Mouse (Mus musculus) hindbrain, embryonic 11.5 days (tissue): Measurements from ENCODE around the gene Fam71e1. TPM values are rescaled to one million over a fixed set of nuclear protein-coding genes. Genes with fewer than 3 reads are reported as not detected.

ENCODE experiments used
- ATAC-seq: fragments of 200-750 bp; cut with Nextera tagmentation; 2 replicates; pipeline ENCODE4 v1.8.0; 2017; ENCODE audit warnings: mild to moderate bottlenecking, moderate TSS enrichment, moderate library complexity; ENCODE audit not compliant: low FRiP score
- DNase-seq: peaks from one replicate; pipeline ENCODE4 v3.0.0-alpha.2; 2015; ENCODE audit warnings: low spot score
- H3K27ac ChIP-seq: fragments of 300-500 bp; sonication (generic); 2 replicates; pipeline ENCODE4 v1.5.1; 2014; ENCODE audit warnings: mild to moderate bottlenecking, low read depth, low read length
- H3K27me3 ChIP-seq: fragments of 300-500 bp; sonication (generic); 2 replicates; pipeline ENCODE4 v1.6.1; 2014; ENCODE audit warnings: mild to moderate bottlenecking, low read length, moderate library complexity, mixed read lengths; ENCODE audit not compliant: control insufficient read depth, insufficient read depth
- H3K36me3 ChIP-seq: fragments of 300-500 bp; sonication (generic); 2 replicates; pipeline ENCODE4 v1.6.1; 2014; ENCODE audit warnings: mild to moderate bottlenecking, low read length, moderate library complexity, mixed read lengths; ENCODE audit not compliant: control insufficient read depth, insufficient read depth
- H3K4me1 ChIP-seq: fragments of 300-500 bp; sonication (generic); replicated peaks from 2 replicates; pipeline ENCODE4 v1.6.1; 2014; ENCODE audit warnings: low read length, mixed read lengths; ENCODE audit not compliant: control insufficient read depth, insufficient read depth
- H3K4me2 ChIP-seq: fragments of 300-500 bp; sonication (generic); replicated peaks from 2 replicates; pipeline ENCODE4 v1.6.1; 2014; ENCODE audit warnings: mild to moderate bottlenecking, low read depth, low read length
- H3K4me3 ChIP-seq: fragments of 300-500 bp; sonication (generic); 2 replicates; pipeline ENCODE4 v1.5.1; 2014; ENCODE audit warnings: low read depth, low read length
- H3K9ac ChIP-seq: fragments of 300-500 bp; sonication (generic); 2 replicates; pipeline ENCODE4 v1.6.1; 2014; ENCODE audit warnings: low read depth, low read length
- H3K9me3 ChIP-seq: fragments of 300-500 bp; sonication (generic); 2 replicates; pipeline ENCODE4 v1.6.1; 2016; ENCODE audit warnings: low read length; ENCODE audit not compliant: control insufficient read depth
- WGBS: fragments of 180-500 bp; shearing (Covaris S2); extraction: QIAGEN DNeasy Blood & Tissue Kit; methylation state at CpG from one replicate; pipeline ENCODE4 v1.1.7; 2014; 5-methylcytosine and 5-hydroxymethylcytosine counted together
- polyA plus RNA-seq: library from polyadenylated mRNA; unstranded; fragments of >200 nt; fragmentation: Nextera tagmentation; extraction: Ambion mirVana; gene quantifications from 2 replicates; pipeline ENCODE4 v1.2.1, GENCODE M21; 2014

Gene Fam71e1
- polyA plus RNA-seq, 1 experiment from 2014 or later = 20.6 TPM

DNA sequence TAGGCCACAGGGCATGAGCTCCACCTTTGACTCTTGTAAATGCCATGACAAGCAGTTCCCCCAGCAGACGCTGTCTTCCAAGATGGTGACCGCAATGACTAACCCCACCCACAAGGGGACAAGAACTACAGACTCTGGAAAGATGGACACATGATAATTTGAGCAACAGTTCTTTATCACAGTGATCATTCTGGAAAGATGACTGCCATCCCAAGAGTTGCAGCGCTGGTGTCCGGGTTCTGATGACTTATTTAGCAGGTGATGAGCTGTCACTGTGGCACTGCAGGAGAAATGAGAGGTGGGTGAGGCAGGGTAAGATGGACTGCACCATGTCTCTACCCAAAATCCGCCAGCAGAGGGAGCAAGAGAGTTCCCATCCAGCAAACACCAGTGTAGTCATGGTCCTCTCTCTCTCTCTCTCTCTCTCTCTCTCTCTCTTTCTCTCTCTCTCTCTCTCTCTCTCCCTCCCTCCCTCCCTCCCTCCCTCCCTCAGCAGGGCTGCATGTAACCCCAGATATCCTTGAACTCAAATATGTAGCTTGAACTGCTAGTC, 5.3 kb downstream of the Fam71e1 start:
- no peak overlapping the region for H3K4me2 ChIP-seq
- no peak overlapping the region for H3K27ac ChIP-seq
- no peak overlapping the region for H3K9ac ChIP-seq
- no peaks in the 10 kb centered on the region for H3K27me3 ChIP-seq
- H3K9me3 ChIP-seq = no peaks in the 10 kb centered on the region
- no peak overlapping the region for H3K4me3 ChIP-seq
- DNase-seq (peak; percentile 81), ATAC-seq (peak; percentile 56; the same call in 1 of the 2 replicates)
- H3K4me1 ChIP-seq = no peaks in the 10 kb centered on the region
- 39% methylated on average over 5 of the region's 5 CpGs for WGBS
- H3K36me3 ChIP-seq = no peaks in the 10 kb centered on the region

DNA sequence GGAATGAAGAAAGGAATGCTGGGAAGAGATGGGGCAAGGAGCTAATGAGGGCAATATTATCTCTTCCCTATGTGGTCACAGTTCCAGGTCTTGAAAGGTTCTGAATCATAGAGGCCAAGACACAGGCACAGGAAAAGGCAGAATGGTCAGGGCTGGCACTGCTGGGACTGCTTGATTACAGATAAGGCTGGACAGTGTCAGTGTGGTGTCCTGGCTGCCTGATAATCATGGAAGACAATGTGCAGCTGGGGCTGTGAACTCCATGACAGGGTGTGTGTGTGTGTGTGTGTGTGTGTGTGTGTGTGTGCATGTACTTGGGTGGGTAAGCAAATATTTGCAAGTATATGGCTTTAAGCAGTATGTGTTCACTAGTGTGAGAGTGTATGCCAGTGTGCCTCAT, 11.1 kb downstream of the Fam71e1 start:
- H3K9ac ChIP-seq = no peak overlapping the region
- H3K9me3 ChIP-seq = no peaks in the 10 kb centered on the region
- no peaks in the 10 kb centered on the region for H3K4me1 ChIP-seq
- H3K4me3 ChIP-seq = no peak overlapping the region
- ATAC-seq = no peak
- no peak overlapping the region for H3K4me2 ChIP-seq
- no peak overlapping the region for H3K27ac ChIP-seq
- peaks cover 3% of the 10 kb centered on the region; the same call in 1 of the 2 replicates for H3K27me3 ChIP-seq
- DNase-seq = no peak
- H3K36me3 ChIP-seq = no peaks in the 10 kb centered on the region

DNA sequence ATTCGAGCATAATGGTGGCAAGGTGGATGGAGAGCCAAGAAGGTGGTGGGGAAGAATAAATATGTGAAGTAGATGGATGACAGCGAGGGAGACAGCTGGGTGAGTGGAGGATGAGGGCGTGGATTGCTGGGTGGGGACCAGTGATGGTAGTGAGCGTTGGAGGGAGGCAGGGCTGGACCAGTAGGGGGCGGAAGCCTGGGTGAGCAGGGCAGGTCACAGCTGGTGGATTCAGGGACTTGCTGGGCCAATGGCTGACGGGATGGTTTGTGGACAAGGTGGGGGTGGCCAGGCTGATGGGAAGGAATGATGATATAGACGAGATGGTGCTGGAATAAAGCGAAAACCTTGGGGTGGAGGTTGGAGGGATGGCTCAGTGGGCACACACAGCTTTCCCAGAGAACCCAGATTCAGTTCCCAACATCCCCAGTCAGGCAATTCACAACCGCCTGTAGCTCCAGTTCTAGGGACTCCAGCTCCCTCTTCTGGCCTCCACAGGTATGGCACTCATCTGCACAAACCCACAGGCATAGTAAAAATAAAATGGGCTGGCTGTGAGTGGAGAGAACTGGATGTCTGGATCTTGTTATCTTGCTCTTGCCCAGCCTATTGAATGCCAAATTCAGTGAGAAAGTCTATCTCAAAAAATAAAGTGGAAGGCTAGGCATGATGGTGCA, 23.0 kb downstream of the Fam71e1 start:
- Histone ChIP-seq H3K4me3 (no peak overlapping the region), H3K27me3 (peaks cover 20% of the 10 kb centered on the region)

DNA sequence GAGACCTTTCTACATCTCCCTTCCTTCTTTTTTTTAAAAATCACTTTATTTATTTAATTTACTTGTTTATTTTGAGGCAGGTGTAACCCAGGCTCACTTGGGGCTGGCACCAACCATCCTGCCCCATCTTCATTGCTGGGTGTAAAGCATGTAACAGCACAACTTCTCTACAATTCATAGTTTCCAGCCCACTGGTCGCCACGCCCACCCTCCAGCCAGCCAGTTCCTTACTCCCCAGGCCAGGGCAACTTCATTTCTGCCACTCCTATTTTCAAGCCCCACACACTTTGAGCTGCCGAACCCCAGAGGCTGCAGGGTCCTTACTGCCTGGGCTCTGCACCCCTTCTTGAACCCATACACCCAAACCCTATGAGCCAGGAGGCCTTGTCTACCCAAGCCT, 24.6 kb downstream of the Fam71e1 start:
- Histone ChIP-seq H3K27me3 (peaks cover 31% of the 10 kb centered on the region), H3K9me3 (no peaks in the 10 kb centered on the region), H3K4me1 (no peaks in the 10 kb centered on the region; the same call in 1 of the 2 replicates), H3K4me3 (no peak overlapping the region), H3K9ac (no peak overlapping the region), H3K4me2 (no peak overlapping the region), H3K36me3 (no peaks in the 10 kb centered on the region), H3K27ac (no peak overlapping the region)
- ATAC-seq (no peak), DNase-seq (no peak)
- 65% methylated on average over 3 of the region's 3 CpGs for WGBS

More for the DNA sequence above, 23.0 kb downstream of the Fam71e1 start:
- no peak overlapping the region for H3K9ac ChIP-seq
- WGBS = 66% methylated on average over 9 of the region's 9 CpGs
- ATAC-seq (no peak), DNase-seq (no peak)
- H3K27ac ChIP-seq = no peak overlapping the region
- no peaks in the 10 kb centered on the region for H3K9me3 ChIP-seq
- H3K4me2 ChIP-seq = no peak overlapping the region
- H3K36me3 ChIP-seq = no peaks in the 10 kb centered on the region
- H3K4me1 ChIP-seq = no peaks in the 10 kb centered on the region; the same call in 1 of the 2 replicates

DNA sequence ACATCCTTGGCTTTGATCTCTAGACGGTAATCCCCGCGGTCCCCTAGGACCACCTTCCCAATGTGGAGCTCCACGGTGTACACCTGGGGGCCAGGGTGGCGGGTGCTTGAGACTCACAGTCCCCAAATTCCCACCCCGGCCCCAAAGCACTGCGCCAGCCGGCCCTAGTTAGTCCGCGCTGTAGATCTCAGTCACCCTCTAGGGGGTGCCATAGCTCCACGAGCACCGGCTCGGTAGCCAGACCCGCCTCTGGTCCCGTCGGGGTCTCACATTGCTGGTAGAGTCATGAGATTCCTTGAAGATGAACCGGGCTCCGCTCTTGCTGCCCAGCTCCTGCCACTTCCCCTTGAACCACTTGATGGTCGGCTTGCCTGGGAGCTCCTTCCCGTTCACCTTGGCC, 25.3 kb downstream of the Fam71e1 start:
- Histone ChIP-seq H3K27me3 (peaks cover 31% of the 10 kb centered on the region), H3K4me1 (no peaks in the 10 kb centered on the region; the same call in 1 of the 2 replicates), H3K4me2 (peak overlapping the region; percentile 4; the same call in 1 of the 2 replicates), H3K9ac (no peak overlapping the region), H3K27ac (no peak overlapping the region), H3K36me3 (no peaks in the 10 kb centered on the region), H3K4me3 (no peak overlapping the region), H3K9me3 (no peaks in the 10 kb centered on the region)
- WGBS = 5% methylated on average over 20 of the region's 20 CpGs
- DNase-seq (peak; percentile 83), ATAC-seq (peak; percentile 68; the same call in 1 of the 2 replicates)

DNA sequence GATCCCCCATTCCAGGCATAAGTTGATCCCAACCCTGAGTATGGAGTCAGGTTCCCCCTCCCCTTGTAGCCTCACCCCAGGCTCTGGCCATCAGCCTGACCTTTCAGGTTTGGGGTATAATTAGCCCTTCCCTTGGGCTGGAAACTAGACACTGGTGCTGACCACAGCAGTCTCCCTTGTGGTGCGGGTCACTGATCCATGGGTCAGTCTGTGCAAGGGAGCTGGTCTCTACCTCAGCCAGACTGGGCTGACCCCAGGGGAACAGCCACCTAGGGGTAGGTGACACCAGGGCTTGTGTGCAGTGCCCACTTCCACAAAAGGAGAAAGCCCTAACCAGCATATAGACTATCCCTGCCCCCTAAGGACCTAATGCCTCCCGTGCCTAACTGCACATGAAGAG, 26.7 kb downstream of the Fam71e1 start:
- Histone ChIP-seq H3K36me3 (no peaks in the 10 kb centered on the region), H3K9ac (no peak overlapping the region), H3K27ac (no peak overlapping the region), H3K4me2 (no peak overlapping the region), H3K4me1 (peaks cover 4% of the 10 kb centered on the region), H3K27me3 (peaks cover 34% of the 10 kb centered on the region), H3K4me3 (no peak overlapping the region), H3K9me3 (no peaks in the 10 kb centered on the region)
- WGBS = 86% methylated on average over 2 of the region's 2 CpGs
- DNase-seq = no peak
- ATAC-seq = no peak

DNA sequence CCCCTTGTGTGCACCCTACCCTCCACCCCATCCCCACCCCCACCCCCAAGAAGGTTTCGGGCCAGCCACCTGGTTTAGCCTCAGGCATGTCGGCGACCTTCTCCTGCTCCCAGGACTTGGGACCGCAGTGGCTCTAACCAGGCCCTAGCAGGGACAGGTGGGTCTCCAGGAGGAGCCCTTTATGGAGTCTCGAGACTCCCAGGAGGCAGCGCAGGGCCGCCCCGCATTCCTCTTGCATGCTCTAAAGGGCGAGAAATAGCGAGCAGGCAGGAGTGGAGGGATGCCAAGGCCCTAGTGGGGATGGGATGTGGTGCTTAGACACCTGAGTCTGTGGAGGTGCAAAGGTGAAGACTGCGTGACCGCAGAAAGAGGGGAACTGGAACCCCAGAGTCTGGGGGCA, 28.1 kb downstream of the Fam71e1 start, which contains the start of gene Mybpc2:
TSS of gene Mybpc2 (minus strand) at position 155 of the 400 bp plus-strand sequence.
- DNase-seq (no peak), ATAC-seq (no peak)
- H3K27ac ChIP-seq = no peak within 1 kb of the TSS

DNA sequence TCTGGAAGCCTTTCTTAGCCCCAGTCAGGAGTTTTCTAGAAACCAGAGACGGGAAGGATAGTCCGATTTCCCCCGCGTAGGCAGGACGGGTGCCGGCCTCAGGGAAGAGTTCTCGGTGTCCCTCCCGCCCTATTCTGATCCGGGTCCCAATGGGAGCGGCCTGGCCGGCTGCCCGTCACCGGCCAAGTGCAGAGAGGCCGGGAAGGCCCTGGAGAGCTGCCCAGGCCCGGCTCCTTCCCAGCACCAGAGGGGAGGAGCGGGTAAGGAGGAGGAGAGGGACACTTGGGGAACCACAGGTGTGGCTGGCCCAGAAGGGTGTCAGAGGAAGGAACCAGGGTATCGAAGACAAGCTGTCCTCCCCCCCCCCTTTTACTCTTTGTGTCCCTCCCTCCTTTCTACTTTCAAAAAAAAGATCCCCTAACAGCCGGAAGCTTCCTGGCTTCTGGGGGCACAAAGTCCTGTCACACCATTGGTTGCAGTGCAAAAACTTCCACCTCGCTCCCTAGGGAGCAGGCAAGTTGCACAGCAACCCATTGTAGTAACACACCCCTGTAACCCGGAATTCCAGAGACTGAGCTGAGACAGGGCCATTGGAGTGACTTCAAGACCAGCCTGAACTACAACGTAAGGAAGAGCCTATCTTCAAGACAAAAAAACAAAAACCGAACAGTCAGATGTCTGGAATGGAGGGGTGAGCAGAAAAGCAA, 28.9 kb downstream of the Fam71e1 start:
- 0 out of 2 replicates have a peak overlapping the region, but pooled peaks have one; percentile 7 for H3K4me2 ChIP-seq
- H3K9me3 ChIP-seq = no peaks in the 10 kb centered on the region
- H3K27me3 ChIP-seq = peaks cover 34% of the 10 kb centered on the region
- 0 out of 2 replicates have a peak overlapping the region, but pooled peaks have one; percentile 19 for H3K9ac ChIP-seq
- H3K4me3 ChIP-seq = no peak overlapping the region
- H3K27ac ChIP-seq = no peak overlapping the region
- H3K36me3 ChIP-seq = no peaks in the 10 kb centered on the region
- DNase-seq (peak; percentile 20), ATAC-seq (no peak)
- 12% methylated on average over 21 of the region's 22 CpGs for WGBS
- H3K4me1 ChIP-seq = peaks cover 4% of the 10 kb centered on the region

More for the DNA sequence above, 28.1 kb downstream of the Fam71e1 start, which contains the start of gene Mybpc2:
- 32% methylated on average over 12 of the region's 12 CpGs for WGBS
- no peak within 1 kb of the TSS for H3K4me3 ChIP-seq
- 0 out of 2 replicates have a peak within 1 kb of the TSS, but pooled peaks have one; percentile 19 for H3K9ac ChIP-seq
- no peaks in the 10 kb centered on the region for H3K9me3 ChIP-seq
- no peaks in the 10 kb centered on the region for H3K36me3 ChIP-seq
- H3K4me1 ChIP-seq = peaks cover 4% of the 10 kb centered on the region
- 0 out of 2 replicates have a peak within 1 kb of the TSS, but pooled peaks have one; percentile 7 for H3K4me2 ChIP-seq
- peaks cover 34% of the 10 kb centered on the region for H3K27me3 ChIP-seq
